Mouse (Mus musculus): Measurements from ENCODE around the gene Dld. TPM values are rescaled to one million over a fixed set of nuclear protein-coding genes. Genes with fewer than 3 reads are reported as not detected.

Gene Dld
- polyA plus RNA-seq, 1 experiment from 2014 or later = 119 TPM

DNA sequence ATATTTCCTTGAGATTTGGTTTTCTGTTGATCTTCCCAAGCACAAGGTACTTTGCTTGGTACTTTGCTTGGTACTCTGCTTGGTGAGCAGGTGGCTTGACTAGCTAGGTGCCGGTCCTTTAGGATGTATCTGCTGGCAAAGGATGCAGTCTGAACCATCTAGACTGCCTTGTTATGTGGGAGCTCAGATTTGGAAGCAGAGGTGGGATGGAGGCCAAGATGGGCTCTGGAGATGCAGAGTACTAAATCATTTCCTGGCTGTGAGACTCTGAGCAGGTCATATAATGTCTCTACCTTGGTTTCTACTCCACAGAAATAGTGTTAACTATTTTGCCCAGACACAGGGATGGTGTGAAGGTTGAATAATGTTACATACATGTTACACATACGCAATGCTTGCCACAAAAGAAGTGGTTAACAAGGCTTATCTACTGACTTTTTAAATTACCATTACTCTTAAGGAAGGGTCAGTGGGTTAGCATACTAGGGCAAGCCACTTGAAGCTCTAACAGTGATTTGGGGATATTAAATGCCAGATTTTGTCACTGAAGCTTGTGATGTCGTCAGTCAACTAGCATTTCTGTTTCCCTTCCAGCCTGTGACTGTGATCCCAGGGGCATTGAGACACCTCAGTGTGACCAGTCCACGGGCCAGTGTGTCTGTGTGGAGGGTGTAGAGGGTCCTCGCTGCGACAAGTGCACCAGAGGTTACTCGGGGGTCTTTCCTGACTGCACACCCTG, 33.4 kb downstream of the Dld start:
- Histone ChIP-seq H3K27me3 (no peaks in the 10 kb centered on the region), H3K9me3 (no peaks in the 10 kb centered on the region)
- WGBS = 86% methylated on average over 7 of the region's 7 CpGs

DNA sequence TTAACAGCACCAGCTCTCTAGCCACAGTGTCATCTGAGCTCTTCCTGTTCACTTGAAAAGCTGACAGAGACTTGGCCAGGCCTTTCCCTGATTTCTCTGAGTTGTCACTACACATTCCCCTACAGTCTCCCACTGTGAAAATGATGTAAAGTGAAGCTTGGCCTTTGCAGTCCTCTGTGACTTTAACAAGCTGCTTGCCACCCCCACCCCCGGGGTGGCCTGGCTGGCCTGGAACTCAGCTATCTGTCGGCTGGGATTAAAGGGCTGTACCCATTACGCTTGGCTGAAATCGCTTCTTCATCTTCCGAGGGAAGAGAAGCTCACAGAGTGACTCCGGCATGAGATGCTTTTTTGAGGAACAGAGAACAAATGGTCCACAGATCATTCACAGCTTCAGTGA, 35.3 kb downstream of the Dld start:
- Histone ChIP-seq H3K9me3 (no peaks in the 10 kb centered on the region), H3K4me2 (no peak overlapping the region), H3K4me3 (no peak overlapping the region), H3K27me3 (no peaks in the 10 kb centered on the region), H3K4me1 (no peaks in the 10 kb centered on the region), H3K9ac (no peak overlapping the region), H3K36me3 (peaks cover 97% of the 10 kb centered on the region), H3K27ac (no peak overlapping the region)
- 75% methylated on average over 6 of the region's 6 CpGs for WGBS
- ATAC-seq (ENCODE audit: borderline replicate concordance, extremely low read depth, low FRiP score, low TSS enrichment) = no peak

More for the DNA sequence above, 33.4 kb downstream of the Dld start:
- H3K9ac ChIP-seq = no peak overlapping the region
- no peak overlapping the region for H3K27ac ChIP-seq
- no peak overlapping the region for H3K4me2 ChIP-seq
- H3K4me3 ChIP-seq = no peak overlapping the region
- H3K36me3 ChIP-seq = peaks cover 97% of the 10 kb centered on the region
- no peaks in the 10 kb centered on the region for H3K4me1 ChIP-seq
- ATAC-seq (ENCODE audit: borderline replicate concordance, extremely low read depth, low FRiP score, low TSS enrichment) = no peak

DNA sequence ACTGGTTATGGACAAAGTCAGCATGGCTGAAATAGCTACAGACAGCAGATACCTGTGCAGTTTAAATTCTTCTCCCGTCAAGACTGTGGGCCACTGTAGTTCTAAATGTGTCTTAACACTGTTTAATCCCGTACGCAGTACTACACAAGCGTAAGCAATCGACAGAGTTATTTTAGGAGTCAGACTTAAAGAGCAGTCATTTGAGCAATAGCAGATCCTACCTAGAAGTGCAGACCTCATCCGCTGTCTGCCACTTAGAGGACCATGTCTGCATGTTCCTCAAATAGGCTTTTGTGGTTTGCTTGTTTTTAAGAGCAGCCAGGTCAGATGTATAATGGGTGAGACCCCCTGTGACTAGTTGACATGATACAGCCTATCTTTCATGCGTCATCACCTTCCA, 36.9 kb downstream of the Dld start:
- Histone ChIP-seq H3K27ac (no peak overlapping the region), H3K4me3 (no peak overlapping the region), H3K36me3 (peaks cover 97% of the 10 kb centered on the region), H3K9me3 (no peaks in the 10 kb centered on the region), H3K4me2 (no peak overlapping the region), H3K4me1 (no peaks in the 10 kb centered on the region), H3K27me3 (no peaks in the 10 kb centered on the region), H3K9ac (no peak overlapping the region)
- no peak for ATAC-seq (ENCODE audit: borderline replicate concordance, extremely low read depth, low FRiP score, low TSS enrichment)
- 95% methylated on average over 7 of the region's 7 CpGs for WGBS

DNA sequence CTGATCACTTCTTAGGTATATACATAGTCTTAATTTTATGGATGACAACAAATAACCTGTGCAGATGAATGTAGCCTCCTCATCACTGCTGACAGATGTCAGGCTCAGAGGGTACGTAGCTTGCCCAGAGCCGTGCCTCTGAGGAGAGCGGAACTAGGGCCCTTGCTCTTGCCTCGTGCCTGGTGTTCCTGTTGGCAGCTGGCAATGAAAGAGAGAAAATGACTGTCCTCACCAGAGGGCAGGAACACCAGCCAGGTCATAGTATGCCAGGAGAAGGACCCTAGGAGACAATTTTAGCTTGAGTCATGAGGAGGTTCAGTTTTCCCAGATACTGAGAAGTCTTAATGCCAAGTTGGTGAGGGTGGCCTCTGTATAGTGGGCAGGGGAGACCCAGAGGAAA, 38.1 kb downstream of the Dld start:
- Histone ChIP-seq H3K4me2 (no peak overlapping the region), H3K9me3 (no peaks in the 10 kb centered on the region), H3K27me3 (no peaks in the 10 kb centered on the region), H3K36me3 (peaks cover 97% of the 10 kb centered on the region), H3K4me1 (no peaks in the 10 kb centered on the region), H3K27ac (no peak overlapping the region), H3K4me3 (no peak overlapping the region), H3K9ac (no peak overlapping the region)
- ATAC-seq (ENCODE audit: borderline replicate concordance, extremely low read depth, low FRiP score, low TSS enrichment) = no peak
- 95% methylated on average over 4 of the region's 4 CpGs for WGBS

DNA sequence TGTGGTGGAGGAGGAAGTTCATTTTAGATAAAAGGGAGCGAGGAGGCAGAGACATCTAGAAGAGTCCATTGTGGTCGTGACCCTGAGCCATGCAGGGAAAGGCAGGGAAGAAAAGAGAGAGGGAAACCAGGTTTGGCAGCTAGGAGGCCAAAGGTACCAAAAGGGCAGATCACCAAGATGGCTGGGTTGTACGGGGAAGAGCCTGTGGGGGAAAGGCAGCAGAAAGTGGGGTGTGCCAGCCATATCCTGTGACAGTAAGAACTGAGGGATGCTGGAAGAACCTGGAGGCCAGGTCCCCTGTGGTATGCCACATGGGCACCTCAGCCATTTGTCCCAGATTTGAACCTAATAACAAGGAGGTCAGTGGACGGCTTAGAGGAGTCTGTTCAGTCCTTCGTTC, 39.0 kb downstream of the Dld start:
- Histone ChIP-seq H3K27me3 (no peaks in the 10 kb centered on the region), H3K4me2 (no peak overlapping the region), H3K4me1 (no peaks in the 10 kb centered on the region), H3K36me3 (peaks cover 97% of the 10 kb centered on the region), H3K9ac (no peak overlapping the region), H3K4me3 (no peak overlapping the region), H3K9me3 (no peaks in the 10 kb centered on the region), H3K27ac (no peak overlapping the region)
- no peak for ATAC-seq (ENCODE audit: borderline replicate concordance, extremely low read depth, low FRiP score, low TSS enrichment)
- WGBS = 83% methylated on average over 5 of the region's 5 CpGs

DNA sequence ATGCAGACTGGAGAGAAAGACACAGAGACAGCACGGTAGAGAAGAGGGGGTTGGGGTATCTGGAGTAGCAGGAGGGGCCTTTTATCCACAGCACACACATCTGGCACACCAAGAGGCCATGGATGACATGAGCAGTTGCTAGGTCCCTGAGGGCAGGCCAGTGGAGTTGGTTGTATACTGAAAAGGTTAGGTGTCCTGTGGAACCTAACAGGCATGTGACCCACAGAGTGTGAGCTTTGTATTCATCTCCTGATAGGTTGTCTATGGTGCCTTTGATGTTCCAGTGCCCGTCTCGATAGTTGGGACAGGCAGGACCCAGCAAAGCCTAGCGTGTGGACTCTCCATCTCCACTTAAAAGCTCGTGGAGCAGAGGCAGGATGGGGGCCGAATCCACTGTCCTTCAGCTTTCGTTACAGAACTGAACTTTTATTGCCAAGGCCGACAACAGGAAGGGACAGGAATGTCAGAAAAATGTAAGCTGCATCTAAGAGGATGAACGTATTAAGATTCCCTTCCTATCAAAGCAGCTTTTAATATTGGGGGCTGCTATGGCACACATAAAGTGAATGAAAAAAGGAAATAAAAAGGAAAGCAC, 39.5 kb downstream of the Dld start:
- WGBS = 77% methylated on average over 9 of the region's 9 CpGs
- Histone ChIP-seq H3K27ac (no peak overlapping the region), H3K4me3 (no peak overlapping the region), H3K4me2 (no peak overlapping the region), H3K4me1 (no peaks in the 10 kb centered on the region), H3K9ac (no peak overlapping the region), H3K27me3 (no peaks in the 10 kb centered on the region), H3K36me3 (peaks cover 98% of the 10 kb centered on the region), H3K9me3 (no peaks in the 10 kb centered on the region)
- no peak for ATAC-seq (ENCODE audit: borderline replicate concordance, extremely low read depth, low FRiP score, low TSS enrichment)

DNA sequence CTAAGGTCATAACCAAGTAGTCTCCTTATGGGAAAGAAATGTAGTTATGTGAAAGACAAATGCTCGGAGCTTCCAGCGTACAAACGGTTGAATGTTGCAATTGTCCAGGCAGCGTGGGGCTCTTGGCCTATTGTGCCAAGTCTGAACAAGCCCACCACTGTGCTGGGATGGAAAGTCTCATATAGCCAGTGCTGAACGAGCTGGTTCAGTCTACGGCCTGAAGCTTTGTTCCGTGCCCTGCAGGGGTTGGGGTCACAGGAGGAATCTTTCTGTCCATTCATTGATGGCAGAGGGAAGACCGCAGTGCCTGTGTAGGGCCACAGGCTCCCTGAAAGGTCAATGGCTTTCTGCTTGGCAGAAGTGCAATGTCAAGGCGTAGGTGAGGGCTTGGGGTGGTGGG, 40.6 kb downstream of the Dld start:
- no peaks in the 10 kb centered on the region for H3K27me3 ChIP-seq

DNA sequence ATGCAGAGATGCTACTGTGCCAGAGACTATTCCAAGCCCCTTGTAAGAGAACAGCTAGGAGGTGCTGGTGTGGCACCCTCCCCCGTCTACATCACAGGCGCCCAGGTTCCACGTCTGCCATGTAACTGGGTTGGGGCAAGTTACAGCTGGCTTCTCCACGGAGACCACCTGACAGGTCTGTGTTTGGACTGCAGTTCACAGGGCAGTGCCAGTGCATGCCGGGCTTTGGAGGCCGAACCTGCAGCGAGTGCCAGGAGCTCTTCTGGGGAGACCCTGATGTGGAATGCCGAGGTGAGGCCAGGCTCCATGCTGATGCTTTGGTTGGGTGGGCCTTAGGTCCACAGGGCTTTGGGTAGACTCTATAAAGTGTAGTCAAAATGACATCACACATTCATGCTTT, 43.5 kb downstream of the Dld start:
- 92% methylated on average over 8 of the region's 8 CpGs for WGBS
- H3K9me3 ChIP-seq = no peaks in the 10 kb centered on the region
- peaks cover 98% of the 10 kb centered on the region for H3K36me3 ChIP-seq
- no peak overlapping the region for H3K27ac ChIP-seq
- no peak overlapping the region for H3K4me2 ChIP-seq
- peaks cover 6% of the 10 kb centered on the region; the same call in 1 of the 2 replicates for H3K4me1 ChIP-seq
- H3K9ac ChIP-seq = no peak overlapping the region
- no peak for ATAC-seq (ENCODE audit: borderline replicate concordance, extremely low read depth, low FRiP score, low TSS enrichment)
- H3K27me3 ChIP-seq = no peaks in the 10 kb centered on the region
- H3K4me3 ChIP-seq = no peak overlapping the region

More for the DNA sequence above, 40.6 kb downstream of the Dld start:
- no peaks in the 10 kb centered on the region for H3K9me3 ChIP-seq
- H3K27ac ChIP-seq = no peak overlapping the region
- no peak overlapping the region for H3K4me2 ChIP-seq
- whole genome bisulfite sequencing = 84% methylated on average over 9 of the region's 9 CpGs
- ATAC-seq (ENCODE audit: borderline replicate concordance, extremely low read depth, low FRiP score, low TSS enrichment) = no peak
- H3K36me3 ChIP-seq = peaks cover 98% of the 10 kb centered on the region
- no peak overlapping the region for H3K9ac ChIP-seq
- peaks cover 6% of the 10 kb centered on the region; the same call in 1 of the 2 replicates for H3K4me1 ChIP-seq
- H3K4me3 ChIP-seq = no peak overlapping the region

DNA sequence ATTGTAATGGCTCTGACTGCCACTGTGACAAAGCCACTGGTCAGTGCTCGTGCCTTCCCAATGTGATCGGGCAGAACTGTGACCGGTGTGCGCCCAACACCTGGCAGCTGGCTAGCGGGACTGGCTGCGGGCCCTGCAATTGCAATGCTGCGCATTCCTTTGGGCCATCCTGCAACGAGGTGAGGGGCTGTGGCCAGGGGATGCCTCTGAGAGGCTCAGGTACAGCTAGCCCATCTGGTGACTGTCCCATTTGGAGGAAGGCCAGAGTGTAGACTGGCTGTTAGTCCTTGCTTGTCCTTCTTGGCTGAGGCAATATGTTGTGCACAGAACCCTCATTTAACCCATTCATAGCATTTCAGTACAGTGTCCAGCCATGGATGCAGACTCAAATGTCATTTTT, 44.2 kb downstream of the Dld start:
- Histone ChIP-seq H3K4me1 (peaks cover 6% of the 10 kb centered on the region; the same call in 1 of the 2 replicates), H3K36me3 (peaks cover 98% of the 10 kb centered on the region), H3K27ac (no peak overlapping the region), H3K4me2 (no peak overlapping the region), H3K4me3 (no peak overlapping the region), H3K27me3 (no peaks in the 10 kb centered on the region), H3K9me3 (no peaks in the 10 kb centered on the region), H3K9ac (no peak overlapping the region)
- 89% methylated on average over 8 of the region's 8 CpGs for WGBS
- no peak for ATAC-seq (ENCODE audit: borderline replicate concordance, extremely low read depth, low FRiP score, low TSS enrichment)

DNA sequence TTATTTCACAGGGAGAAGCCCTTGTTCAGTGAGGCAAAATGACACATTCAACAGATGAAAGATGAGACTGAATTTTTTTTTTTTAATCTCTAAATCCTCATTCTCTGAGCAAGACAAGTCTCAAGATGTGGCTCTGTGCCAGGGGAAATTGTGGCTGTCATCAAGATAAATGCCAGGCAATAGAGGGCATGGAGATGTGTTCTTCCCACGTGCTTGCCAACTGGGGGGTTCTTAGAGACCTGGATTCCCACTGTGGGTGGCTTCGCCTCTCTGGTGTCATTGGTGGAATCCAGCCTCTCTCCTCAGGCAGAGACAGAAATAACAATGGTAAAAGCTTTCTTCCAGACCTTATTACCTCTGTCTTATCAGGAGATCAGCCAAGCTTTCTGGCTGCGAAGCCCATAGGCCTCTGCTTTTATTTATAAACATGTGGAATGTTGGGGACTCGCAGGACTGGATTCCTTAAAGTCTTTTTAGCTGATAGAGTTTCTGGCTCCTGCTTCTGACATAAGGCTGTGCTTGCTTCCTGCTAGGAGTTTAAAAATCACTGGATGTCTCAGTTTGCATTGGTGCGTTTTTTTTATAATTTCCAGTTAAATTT, 45.1 kb downstream of the Dld start:
- Histone ChIP-seq H3K9me3 (no peaks in the 10 kb centered on the region), H3K4me2 (no peak overlapping the region), H3K4me3 (no peak overlapping the region), H3K27me3 (no peaks in the 10 kb centered on the region), H3K36me3 (peaks cover 98% of the 10 kb centered on the region), H3K27ac (no peak overlapping the region), H3K9ac (no peak overlapping the region), H3K4me1 (peaks cover 6% of the 10 kb centered on the region; the same call in 1 of the 2 replicates)
- WGBS = 51% methylated on average over 5 of the region's 5 CpGs
- ATAC-seq (ENCODE audit: borderline replicate concordance, extremely low read depth, low FRiP score, low TSS enrichment) = no peak

DNA sequence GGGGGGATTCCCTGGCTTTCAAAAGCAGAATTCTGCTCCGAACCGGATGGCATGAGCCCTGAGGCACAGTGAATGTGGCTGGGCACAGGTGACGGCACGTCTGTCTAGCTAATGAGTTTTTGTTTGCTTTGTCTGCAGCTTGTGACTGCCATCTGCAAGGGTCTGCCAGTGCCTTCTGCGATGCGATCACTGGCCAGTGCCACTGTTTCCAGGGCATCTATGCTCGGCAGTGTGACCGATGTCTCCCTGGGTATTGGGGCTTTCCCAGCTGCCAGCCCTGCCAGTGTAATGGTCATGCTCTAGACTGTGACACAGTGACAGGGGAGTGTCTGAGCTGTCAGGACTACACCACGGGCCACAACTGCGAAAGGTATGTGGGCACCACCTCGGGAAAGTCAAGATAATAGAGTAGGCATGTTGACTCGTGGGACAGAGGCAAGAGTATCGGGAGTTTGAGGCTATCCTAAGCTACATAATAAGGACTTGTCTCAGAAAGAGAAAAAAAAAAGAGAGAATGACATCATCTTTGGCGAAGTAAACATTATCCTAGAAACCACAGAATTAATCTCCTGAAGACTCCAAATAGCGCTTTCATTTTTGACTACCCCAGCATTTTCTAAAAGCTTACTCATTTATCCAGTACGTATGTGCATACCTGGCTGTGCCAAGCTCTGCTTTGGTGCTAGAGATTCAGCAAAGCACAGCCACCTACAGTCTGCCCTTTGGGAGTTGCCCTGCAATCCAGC, 48.3 kb downstream of the Dld start:
- peaks cover 98% of the 10 kb centered on the region for H3K36me3 ChIP-seq
- no peak overlapping the region for H3K4me2 ChIP-seq
- H3K4me3 ChIP-seq = no peak overlapping the region
- WGBS = 86% methylated on average over 16 of the region's 16 CpGs
- no peak overlapping the region for H3K9ac ChIP-seq
- H3K4me1 ChIP-seq = peaks cover 6% of the 10 kb centered on the region; the same call in 1 of the 2 replicates
- no peaks in the 10 kb centered on the region for H3K9me3 ChIP-seq
- H3K27ac ChIP-seq = no peak overlapping the region
- no peak for ATAC-seq (ENCODE audit: borderline replicate concordance, extremely low read depth, low FRiP score, low TSS enrichment)
- H3K27me3 ChIP-seq = no peaks in the 10 kb centered on the region

DNA sequence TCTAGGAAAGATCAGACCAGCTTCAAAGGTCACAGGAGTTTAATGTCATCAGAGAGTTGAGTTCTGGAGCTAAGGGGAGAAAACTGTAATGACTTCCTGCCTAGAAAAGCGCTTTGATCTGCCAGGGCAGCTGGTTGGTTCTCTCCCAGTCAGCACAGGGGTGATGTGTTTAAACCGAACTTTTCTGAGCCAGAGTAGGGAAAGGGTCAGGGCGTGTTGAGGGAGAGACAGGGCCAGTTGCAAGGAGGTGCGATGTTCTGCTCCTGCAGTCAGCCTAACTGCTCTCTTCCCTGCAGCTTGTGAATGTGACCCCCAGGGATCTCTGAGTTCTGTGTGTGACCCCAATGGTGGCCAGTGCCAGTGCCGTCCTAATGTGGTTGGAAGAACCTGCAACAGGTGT, 49.0 kb downstream of the Dld start:
- no peak overlapping the region for H3K4me3 ChIP-seq
- H3K27ac ChIP-seq = no peak overlapping the region
- ATAC-seq (ENCODE audit: borderline replicate concordance, extremely low read depth, low FRiP score, low TSS enrichment) = no peak
- no peaks in the 10 kb centered on the region for H3K9me3 ChIP-seq
- H3K36me3 ChIP-seq = peaks cover 99% of the 10 kb centered on the region
- H3K4me2 ChIP-seq = no peak overlapping the region
- no peak overlapping the region for H3K9ac ChIP-seq
- peaks cover 6% of the 10 kb centered on the region; the same call in 1 of the 2 replicates for H3K4me1 ChIP-seq
- no peaks in the 10 kb centered on the region for H3K27me3 ChIP-seq
- 66% methylated on average over 5 of the region's 5 CpGs for WGBS

Measured in lung, embryonic 15.5 days (tissue).